ENCODE assay signal across 13 mouse cellular contexts in the genomic region with DNA sequence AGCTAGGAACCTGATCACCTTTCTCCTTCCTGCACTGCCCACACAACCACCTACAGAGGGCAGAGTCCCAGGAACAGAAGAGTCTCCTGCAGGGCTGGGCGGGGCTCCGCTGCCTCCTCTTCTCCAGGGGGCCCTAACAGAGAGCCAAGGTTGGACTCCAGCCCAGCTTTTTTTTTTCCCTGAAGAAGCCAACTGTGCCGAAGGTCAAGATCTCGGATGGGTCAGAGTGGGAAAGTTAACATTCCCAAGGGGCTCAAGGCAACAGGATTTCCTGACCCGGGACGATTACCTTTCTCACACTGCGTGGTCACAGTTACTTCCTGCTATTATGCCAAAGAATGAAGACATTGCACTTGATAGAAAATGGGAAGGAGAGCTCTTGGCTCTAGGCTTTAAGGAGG.
DNase-seq lines count a peak whose midpoint lies in the region; ATAC-seq and TF ChIP-seq lines count a peak whose summit lies in the region.
"Had no signal": no experiment of that assay in that cellular context is flagged by ENCODE, and none has a peak within 500 bp of the region (broad histone marks: within the 10 kb centered on the region; RNA-seq: fewer than 3 reads in every experiment).

No protein-coding gene starts in this region.

- no peak overlapping the region for H3K27ac ChIP-seq in hindbrain, postnatal 0 days
- H3K27ac ChIP-seq in hindbrain, embryonic 11.5 days (ENCODE audit: low read depth, low read length): no peak overlapping the region
- H3K27ac ChIP-seq in intestine, embryonic 15.5 days: no peak overlapping the region
- H3K27ac ChIP-seq in lung, embryonic 16.5 days (ENCODE audit: low read length): no peak overlapping the region
- H3K27ac ChIP-seq in forebrain, embryonic 13.5 days: no peak overlapping the region
- H3K27ac ChIP-seq: forebrain, embryonic 12.5 days; hindbrain, embryonic 15.5 days; limb, embryonic 12.5 days had no signal

- no peaks in the 10 kb centered on the region for H3K4me1 ChIP-seq in hindbrain, postnatal 0 days (ENCODE audit: insufficient read depth, low read length)
- H3K4me1 ChIP-seq in hindbrain, embryonic 11.5 days (replicated peaks; ENCODE audit: control insufficient read depth, insufficient read depth, low read length): no peaks in the 10 kb centered on the region
- H3K4me1 ChIP-seq in intestine, embryonic 15.5 days (replicated peaks): 0 out of 2 replicates have a peak, but pooled peaks cover 2% of the 10 kb centered on the region
- peaks cover 6% of the 10 kb centered on the region for H3K4me1 ChIP-seq in lung, embryonic 16.5 days (replicated peaks; ENCODE audit: control insufficient read depth, insufficient read depth, low read length)
- no peaks in the 10 kb centered on the region for H3K4me1 ChIP-seq in forebrain, embryonic 13.5 days
- H3K4me1 ChIP-seq: forebrain, embryonic 12.5 days; hindbrain, embryonic 15.5 days; limb, embryonic 12.5 days had no signal

- H3K4me2 ChIP-seq in hindbrain, postnatal 0 days (ENCODE audit: low read depth, low read length): no peak overlapping the region
- H3K4me2 ChIP-seq in hindbrain, embryonic 11.5 days (replicated peaks; ENCODE audit: low read depth, low read length): no peak overlapping the region
- no peak overlapping the region for H3K4me2 ChIP-seq in intestine, embryonic 15.5 days (replicated peaks)
- peak overlapping the region; percentile 9; the same call in 1 of the 2 replicates for H3K4me2 ChIP-seq in lung, embryonic 16.5 days (ENCODE audit: low read depth, low read length)
- H3K4me2 ChIP-seq in forebrain, embryonic 13.5 days: no peak overlapping the region
- H3K4me2 ChIP-seq: forebrain, embryonic 12.5 days; hindbrain, embryonic 15.5 days; limb, embryonic 12.5 days had no signal

- WGBS in hindbrain, postnatal 0 days: 38% methylated on average over 7 of the region's 7 CpGs
- 62% methylated on average over 7 of the region's 7 CpGs for WGBS in hindbrain, embryonic 11.5 days
- WGBS in intestine, embryonic 15.5 days: 50% methylated on average over 7 of the region's 7 CpGs
- 31% methylated on average over 7 of the region's 7 CpGs for WGBS in lung, embryonic 16.5 days
- 70% methylated on average over 7 of the region's 7 CpGs for WGBS in forebrain, embryonic 13.5 days

- no peak overlapping the region for H3K4me3 ChIP-seq in hindbrain, postnatal 0 days (ENCODE audit: low read length)
- H3K4me3 ChIP-seq in hindbrain, embryonic 11.5 days (ENCODE audit: low read depth, low read length): no peak overlapping the region
- no peak overlapping the region for H3K4me3 ChIP-seq in intestine, embryonic 15.5 days (replicated peaks)
- no peak overlapping the region for H3K4me3 ChIP-seq in lung, embryonic 16.5 days (ENCODE audit: low read length)
- H3K4me3 ChIP-seq in forebrain, embryonic 13.5 days: no peak overlapping the region
- H3K4me3 ChIP-seq: forebrain, embryonic 12.5 days; hindbrain, embryonic 15.5 days; limb, embryonic 12.5 days had no signal

- no peaks in the 10 kb centered on the region for H3K36me3 ChIP-seq in hindbrain, postnatal 0 days (ENCODE audit: insufficient read depth, low read length)
- H3K36me3 ChIP-seq in hindbrain, embryonic 11.5 days (ENCODE audit: control insufficient read depth, insufficient read depth, low read length): no peaks in the 10 kb centered on the region
- H3K36me3 ChIP-seq in intestine, embryonic 15.5 days: no peaks in the 10 kb centered on the region
- no peaks in the 10 kb centered on the region for H3K36me3 ChIP-seq in lung, embryonic 16.5 days (ENCODE audit: control insufficient read depth, insufficient read depth, low read length)
- H3K36me3 ChIP-seq in forebrain, embryonic 13.5 days (ENCODE audit: poor library complexity, severe bottlenecking): no peaks in the 10 kb centered on the region
- H3K36me3 ChIP-seq: forebrain, embryonic 12.5 days; hindbrain, embryonic 15.5 days; limb, embryonic 12.5 days had no signal

- no peaks in the 10 kb centered on the region for H3K27me3 ChIP-seq in hindbrain, postnatal 0 days (ENCODE audit: insufficient read depth, low read length)
- no peaks in the 10 kb centered on the region for H3K27me3 ChIP-seq in hindbrain, embryonic 11.5 days (ENCODE audit: control insufficient read depth, insufficient read depth, low read length)
- no peaks in the 10 kb centered on the region for H3K27me3 ChIP-seq in intestine, embryonic 15.5 days (replicated peaks)
- no peaks in the 10 kb centered on the region for H3K27me3 ChIP-seq in lung, embryonic 16.5 days (ENCODE audit: control insufficient read depth, insufficient read depth, low read depth, low read length)
- no peaks in the 10 kb centered on the region for H3K27me3 ChIP-seq in forebrain, embryonic 13.5 days
- H3K27me3 ChIP-seq: hindbrain, embryonic 15.5 days; limb, embryonic 12.5 days had no signal

- DNase-seq in hindbrain, postnatal 0 days (ENCODE audit: low spot score): peak; percentile 58
- no peak for DNase-seq in hindbrain, embryonic 11.5 days (ENCODE audit: low spot score)
- DNase-seq in adrenal gland, postnatal 10 days: peak; percentile 70
- no peak for DNase-seq in c-Kit-positive CD71-positive TER-119-positive erythroid progenitor cells, embryonic 14.5 days (ENCODE audit: low spot score)
- DNase-seq: right cerebral cortex, adult 18-20 months; thymus, postnatal 25 days had no signal

- peak; percentile 29 for TF ChIP-seq CTCF in hindbrain, postnatal 0 days (IDR thresholded peaks at IDR 0.05; ENCODE audit: low read depth)

- no peaks in the 10 kb centered on the region for H3K9me3 ChIP-seq in hindbrain, postnatal 0 days (ENCODE audit: low read length)
- H3K9me3 ChIP-seq in hindbrain, embryonic 11.5 days (ENCODE audit: control insufficient read depth, low read length): no peaks in the 10 kb centered on the region
- H3K9me3 ChIP-seq in intestine, embryonic 15.5 days: no peaks in the 10 kb centered on the region
- no peaks in the 10 kb centered on the region for H3K9me3 ChIP-seq in lung, embryonic 16.5 days (ENCODE audit: control insufficient read depth, low read length)
- no peaks in the 10 kb centered on the region for H3K9me3 ChIP-seq in forebrain, embryonic 13.5 days (replicated peaks)
- H3K9me3 ChIP-seq: forebrain, embryonic 12.5 days; hindbrain, embryonic 15.5 days; limb, embryonic 12.5 days had no signal

- H3K9ac ChIP-seq in hindbrain, postnatal 0 days (replicated peaks; ENCODE audit: low read length): no peak overlapping the region
- H3K9ac ChIP-seq in hindbrain, embryonic 11.5 days (ENCODE audit: low read depth, low read length): no peak overlapping the region
- H3K9ac ChIP-seq in intestine, embryonic 15.5 days: no peak overlapping the region
- no peak overlapping the region for H3K9ac ChIP-seq in lung, embryonic 16.5 days (ENCODE audit: low read length)
- H3K9ac ChIP-seq in forebrain, embryonic 13.5 days: no peak overlapping the region
- H3K9ac ChIP-seq: forebrain, embryonic 12.5 days; hindbrain, embryonic 15.5 days; limb, embryonic 12.5 days had no signal

- ATAC-seq in hindbrain, postnatal 0 days: no peak
- no peak for ATAC-seq in hindbrain, embryonic 11.5 days (ENCODE audit: low FRiP score)
- ATAC-seq in intestine, embryonic 15.5 days: peak; percentile 80
- ATAC-seq in lung, embryonic 16.5 days (ENCODE audit: low read depth): peak; percentile 73
- ATAC-seq in forebrain, embryonic 13.5 days: no peak
- ATAC-seq in activated CD4-positive, CD25-positive, alpha-beta regulatory T cell, adult 4 months: no peak

Comparison
In these comparisons a context has a peak if more than half of its experiments do, and no peak if none do; other contexts are left out.
1. DNase-seq: peak in hindbrain, postnatal 0 days (single experiment) and adrenal gland, postnatal 10 days (single experiment); none in hindbrain, embryonic 11.5 days (single experiment) and c-Kit-positive CD71-positive TER-119-positive erythroid progenitor cells, embryonic 14.5 days (single experiment).
2. ATAC-seq: peak in intestine, embryonic 15.5 days (single experiment) and lung, embryonic 16.5 days (single experiment); none in hindbrain, postnatal 0 days (single experiment), hindbrain, embryonic 11.5 days (single experiment), forebrain, embryonic 13.5 days (single experiment) and activated CD4-positive, CD25-positive, alpha-beta regulatory T cell, adult 4 months (single experiment).